Mouse (Mus musculus) v-Abl transformed pro-B cells (cell line): Measurements from ENCODE around the gene Rrn3.

Source experiments
- in situ Hi-C, 2 experiments: fragments of 400-800 bp; cut with MboI; formaldehyde crosslinking; loops; one replicate each; pipeline ENCODE4 v1.15.1; 2025; ENCODE audit not compliant: unreplicated experiment in 2 of 2

The Rrn3 gene

DNA sequence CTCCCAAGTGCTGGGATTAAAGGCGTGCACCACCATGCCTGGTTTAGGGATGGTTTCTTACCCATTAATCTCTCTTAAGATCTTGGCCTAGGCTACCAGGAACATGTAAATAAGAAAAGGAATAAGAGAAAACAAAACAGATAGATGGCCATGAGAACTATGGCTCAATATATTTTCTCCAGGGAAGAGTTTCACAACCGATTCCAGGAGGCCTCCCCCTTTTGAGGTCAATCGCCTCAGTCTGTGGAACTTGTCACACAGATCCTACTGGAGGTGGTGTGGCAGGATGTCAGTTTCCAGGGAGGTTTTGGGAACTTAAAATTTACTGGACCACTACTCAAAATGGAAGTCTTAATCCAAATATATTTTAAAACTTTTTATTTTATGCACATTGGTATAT is 5.9 kb upstream of the Rrn3 start:
- in situ Hi-C loops = loop anchor here in 1 of 2 experiments (25.0 kb wide), 1 partner anchor 538 kb away; the partner anchor contains the start of gene Fopnl

DNA sequence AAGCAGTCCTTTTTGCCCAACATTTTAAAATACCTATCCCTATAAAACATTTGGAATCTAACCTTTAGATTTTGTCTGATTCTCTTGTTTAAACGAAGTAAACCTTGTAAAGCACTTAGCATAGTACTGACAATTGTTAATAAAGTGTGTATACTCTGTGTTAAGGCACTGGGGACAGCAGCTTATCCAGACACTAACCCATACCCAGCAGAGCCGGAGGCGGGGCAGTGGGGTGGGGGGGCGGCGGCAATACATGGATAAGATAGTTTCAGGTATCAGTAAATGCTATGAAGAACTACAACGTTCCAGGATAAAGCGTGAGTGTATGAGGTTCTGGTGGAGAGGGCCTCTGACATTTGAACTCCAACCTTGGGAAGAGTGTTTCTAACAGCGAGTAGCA is 708 bp downstream of the Rrn3 start:
- in situ Hi-C loops = loop anchor here in 1 of 2 experiments (25.0 kb wide), 1 partner anchor 531 kb away; the partner anchor contains the start of gene Fopnl

DNA sequence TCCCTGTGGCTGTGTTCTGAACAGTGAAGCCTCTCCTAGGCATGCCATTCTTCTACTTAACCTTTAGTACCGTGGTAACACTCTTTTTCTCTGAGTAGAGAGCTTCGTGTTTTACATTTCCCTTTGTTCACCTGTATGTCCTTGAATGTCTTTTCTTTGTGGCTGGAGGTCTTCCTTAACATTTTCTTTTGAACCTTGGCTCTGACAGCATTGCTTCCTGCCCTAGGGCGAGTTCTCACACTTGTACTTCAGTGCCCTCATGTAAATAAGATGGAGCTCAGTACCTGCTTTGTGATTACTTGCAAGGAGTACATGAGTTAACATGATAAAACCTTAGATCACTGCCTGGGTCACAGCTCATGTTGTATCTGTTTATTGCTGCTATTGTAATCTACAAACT is 5.4 kb downstream of the Rrn3 start:
- in situ Hi-C loops = loop anchor here in 1 of 2 experiments (25.0 kb wide), 1 partner anchor 526 kb away; the partner anchor contains the start of gene Fopnl

GRCm38 (mm10) chr16:13793441-13793840 is 12.9 kb downstream of the Rrn3 start:
- in situ Hi-C loops = loop anchor here in 1 of 2 experiments (25.0 kb wide), 1 partner anchor 519 kb away; the partner anchor contains the start of gene Fopnl

DNA sequence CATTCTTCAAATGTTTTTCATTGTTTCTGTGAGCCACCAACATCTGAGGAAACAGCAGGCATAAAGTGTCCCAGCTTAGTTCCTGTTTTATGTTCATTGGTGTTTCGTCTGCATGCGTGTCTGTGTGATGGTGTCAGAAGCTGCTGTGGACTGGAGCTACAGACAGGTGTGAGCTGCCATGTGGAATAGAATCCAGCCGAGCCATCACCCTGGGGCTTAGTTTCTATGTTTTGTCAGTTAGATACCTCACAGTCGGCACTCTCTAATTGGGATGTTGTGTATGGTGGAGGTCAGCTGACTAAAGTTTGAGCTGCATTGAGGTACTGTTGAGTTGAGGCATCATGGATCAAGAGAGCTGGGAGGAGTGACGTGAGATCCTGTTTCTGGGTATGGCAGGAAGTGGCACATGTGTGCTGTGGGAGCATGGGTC is 16.3 kb downstream of the Rrn3 start:
- in situ Hi-C loops = loop anchor here in 1 of 2 experiments (5.0 to 25.0 kb wide), 2 partner anchors 361 to 516 kb away; partner anchors contain the start of gene Fopnl

- in situ Hi-C loops = loop anchor here in 1 of 2 experiments (25.0 kb wide), 1 partner anchor 361 kb away; the partner anchor contains the start of genes Marf1 and Nde1
These were observed 20.7 kb downstream of the Rrn3 start for GRCm38 (mm10) chr16:13801231-13801630.

- in situ Hi-C loops = loop anchor here in 1 of 2 experiments (25.0 kb wide), 1 partner anchor 358 kb away; the partner anchor contains the start of genes Marf1 and Nde1
These were observed 24.2 kb downstream of the Rrn3 start for GRCm38 (mm10) chr16:13804666-13805065.

DNA sequence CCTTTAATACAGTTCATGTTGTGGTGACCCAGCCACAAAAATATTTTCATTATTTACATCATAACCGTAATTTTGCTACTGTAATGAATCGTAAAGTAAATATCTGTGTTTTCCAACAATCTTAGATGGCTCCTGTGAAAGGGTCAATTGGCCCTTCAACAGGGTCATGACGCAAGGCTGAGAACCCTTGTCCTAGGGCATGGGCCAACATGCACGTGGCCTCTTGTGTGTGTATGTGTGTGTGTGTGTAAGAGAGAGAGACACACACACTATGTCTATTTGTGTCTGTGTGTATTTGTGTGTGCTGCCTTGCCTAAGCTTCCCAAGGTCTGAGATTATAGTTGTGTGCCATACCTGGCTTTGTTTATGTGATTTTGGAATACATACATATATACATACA is 27.1 kb downstream of the Rrn3 start:
- in situ Hi-C loops = loop anchor here in 1 of 2 experiments (25.0 kb wide), 1 partner anchor 355 kb away; the partner anchor contains the start of genes Marf1 and Nde1

GRCm38 (mm10) chr16:13808410-13808809 is 27.9 kb downstream of the Rrn3 start:
- in situ Hi-C loops = loop anchor here in 1 of 2 experiments (25.0 kb wide), 1 partner anchor 354 kb away; the partner anchor contains the start of genes Marf1 and Nde1

DNA sequence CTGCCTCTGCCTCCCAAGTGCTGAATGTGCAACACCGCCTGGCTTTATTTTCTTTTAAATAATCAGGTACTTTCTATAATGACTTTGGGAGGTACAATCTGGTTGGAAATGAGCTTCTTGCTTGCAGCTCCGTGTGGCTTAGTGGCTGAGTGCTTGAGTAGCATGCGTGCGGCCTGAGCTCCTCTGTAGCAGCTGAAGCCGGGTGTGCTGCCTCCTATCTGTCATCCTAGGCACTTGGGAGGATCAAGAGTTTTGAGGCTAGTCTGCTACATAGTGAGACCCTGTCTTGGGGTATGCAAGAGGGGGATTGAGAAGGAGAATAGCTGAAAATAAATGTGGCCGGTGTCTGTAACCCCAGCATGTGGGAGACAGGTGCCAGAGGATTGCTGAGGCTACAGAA is 31.6 kb downstream of the Rrn3 start:
- in situ Hi-C loops = loop anchor here in 1 of 2 experiments (25.0 kb wide), 1 partner anchor 350 kb away; the partner anchor contains the start of genes Marf1 and Nde1

DNA sequence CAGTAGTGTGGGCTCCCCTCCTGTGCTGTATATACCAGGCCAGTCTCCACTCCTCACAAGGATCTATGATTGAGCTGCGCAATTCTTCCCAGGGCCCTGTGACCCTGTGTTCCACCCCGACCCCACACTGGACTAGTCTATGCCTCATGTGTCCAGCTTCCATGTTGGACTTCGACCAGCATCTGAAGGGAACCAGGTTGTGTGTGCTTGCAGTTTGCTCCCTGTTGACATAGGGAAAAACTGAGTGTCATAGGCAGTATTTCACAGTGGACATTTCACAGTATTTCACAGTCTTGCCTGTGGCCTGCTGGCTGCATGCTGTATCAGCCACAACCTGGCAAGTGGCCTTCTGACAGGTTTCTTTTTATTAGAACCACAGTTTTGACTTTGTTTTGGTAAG is 32.7 kb downstream of the Rrn3 start:
- in situ Hi-C loops = loop anchor here in 1 of 2 experiments (25.0 kb wide), 1 partner anchor 349 kb away; the partner anchor contains the start of genes Marf1 and Nde1

DNA sequence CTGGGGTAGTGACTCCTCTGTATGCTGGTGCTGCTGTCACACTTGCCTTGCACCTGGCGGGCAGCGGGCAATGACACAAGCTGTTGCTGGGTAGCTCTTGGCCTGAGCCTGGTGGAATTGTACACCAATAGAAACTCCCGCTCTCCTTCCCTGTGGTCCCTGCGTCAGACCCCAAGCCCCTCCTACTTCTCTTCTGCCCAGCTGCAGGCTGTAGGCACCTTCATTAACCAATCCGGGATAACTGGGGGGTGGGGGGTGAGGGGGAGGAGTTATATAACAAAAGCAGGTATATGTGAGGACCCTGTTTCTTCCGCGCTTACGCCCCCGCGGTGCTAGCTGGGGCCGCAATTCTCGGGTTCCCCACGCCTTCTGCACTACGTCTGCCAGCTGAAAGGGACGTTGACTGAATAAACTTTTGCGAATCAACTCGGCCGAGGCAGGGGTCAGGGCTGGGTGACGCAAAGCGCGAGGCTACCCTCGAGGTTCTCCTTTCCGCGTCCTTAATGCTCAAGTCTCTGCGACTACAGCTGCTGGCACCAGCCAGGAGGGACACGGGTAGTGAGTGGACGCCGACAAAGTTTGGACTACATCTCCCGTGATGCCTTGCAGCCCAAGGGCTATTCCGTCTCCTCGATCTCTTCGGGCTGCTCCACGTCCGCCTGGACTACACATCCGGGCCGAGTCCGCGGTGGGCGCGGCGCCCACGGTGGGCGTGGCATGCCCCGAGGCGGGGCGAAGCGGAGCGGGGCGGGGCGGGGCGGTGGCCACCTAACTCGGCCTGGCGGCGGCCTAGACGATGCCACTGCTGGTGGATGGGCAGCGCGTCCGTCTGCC is 38.3 kb downstream of the Rrn3 start, which contains the start of gene Ntan1:
Gene Ntan1, plus strand, starts transcription at position 286 of the 834 bp plus-strand sequence.
- in situ Hi-C loops = loop anchor here (5.0 to 25.0 kb wide), 2 partner anchors 84 to 344 kb away; partner anchors contain the start of genes Mpv17l (in 2 of the 2), Pdxdc1 (in 2 of the 2), Marf1 (in 1 of the 2) and Nde1 (in 1 of the 2)

- in situ Hi-C loops = loop anchor here (5.0 to 25.0 kb wide), 2 partner anchors 83 to 343 kb away; partner anchors contain the start of genes Mpv17l (in 2 of the 2), Pdxdc1 (in 2 of the 2), Marf1 (in 1 of the 2) and Nde1 (in 1 of the 2)
These were observed 38.9 kb downstream of the Rrn3 start for GRCm38 (mm10) chr16:13819394-13819743.

DNA sequence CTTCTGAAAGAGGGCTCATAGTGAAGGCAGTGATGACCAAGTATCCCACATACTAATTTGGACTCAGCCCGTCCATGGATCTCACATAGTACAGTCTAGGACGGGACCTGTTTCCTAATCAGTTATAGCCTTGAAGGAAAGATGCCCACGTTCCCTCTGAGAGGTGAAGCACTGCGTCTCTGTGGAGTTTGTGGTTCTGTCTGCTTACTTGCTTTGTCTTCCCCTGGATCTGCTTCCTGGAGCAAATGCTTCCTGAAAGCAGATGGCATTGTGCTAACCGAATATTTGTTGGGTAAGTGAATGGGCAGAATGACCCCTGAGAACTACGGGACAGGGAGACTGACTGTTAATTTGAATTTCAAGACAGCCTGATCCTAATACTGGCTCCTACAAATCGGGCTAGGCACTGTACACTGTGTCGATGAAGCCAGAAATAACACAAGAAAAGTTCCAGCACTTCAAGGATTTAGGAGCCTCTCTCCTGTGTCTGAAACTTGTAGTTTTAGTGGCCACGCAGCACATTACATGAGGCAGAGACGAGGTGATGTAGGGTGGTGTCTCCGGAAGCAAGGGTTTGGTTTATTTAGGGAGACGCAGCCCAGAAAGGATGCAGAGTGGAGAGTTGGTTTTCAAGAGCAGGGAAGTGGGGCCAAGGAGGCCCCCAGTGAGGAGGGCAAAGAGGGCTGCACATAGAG is 39.4 kb downstream of the Rrn3 start:
- in situ Hi-C loops = loop anchor here (5.0 to 25.0 kb wide), 2 partner anchors 82 to 342 kb away; partner anchors contain the start of genes Mpv17l (in 2 of the 2), Pdxdc1 (in 2 of the 2), Marf1 (in 1 of the 2) and Nde1 (in 1 of the 2)

DNA sequence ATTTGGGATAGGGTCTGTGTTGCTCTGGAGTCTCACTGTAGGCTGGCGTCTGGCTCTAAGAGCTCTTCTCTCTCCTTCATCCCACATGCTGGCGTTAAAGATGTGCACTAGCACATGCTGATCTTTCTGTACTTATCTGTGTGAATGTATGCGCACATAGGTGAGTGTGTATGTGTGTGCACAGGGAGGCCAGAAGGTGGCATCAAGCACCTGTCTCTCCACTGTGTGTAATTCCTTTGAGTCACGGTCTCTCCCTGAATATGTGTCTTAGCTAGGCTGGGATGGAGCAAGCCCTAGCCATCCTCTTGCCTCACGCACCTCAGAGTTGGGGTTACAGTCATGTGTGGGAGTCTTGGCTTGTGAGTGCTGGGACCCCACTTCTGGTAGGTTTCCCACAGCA is 40.3 kb downstream of the Rrn3 start:
- in situ Hi-C loops = loop anchor here in 1 of 2 experiments (25.0 kb wide), 1 partner anchor 342 kb away; the partner anchor contains the start of genes Marf1 and Nde1

- in situ Hi-C loops = no loop called here
These were observed 45.4 kb downstream of the Rrn3 start for GRCm38 (mm10) chr16:13825781-13826490.

DNA sequence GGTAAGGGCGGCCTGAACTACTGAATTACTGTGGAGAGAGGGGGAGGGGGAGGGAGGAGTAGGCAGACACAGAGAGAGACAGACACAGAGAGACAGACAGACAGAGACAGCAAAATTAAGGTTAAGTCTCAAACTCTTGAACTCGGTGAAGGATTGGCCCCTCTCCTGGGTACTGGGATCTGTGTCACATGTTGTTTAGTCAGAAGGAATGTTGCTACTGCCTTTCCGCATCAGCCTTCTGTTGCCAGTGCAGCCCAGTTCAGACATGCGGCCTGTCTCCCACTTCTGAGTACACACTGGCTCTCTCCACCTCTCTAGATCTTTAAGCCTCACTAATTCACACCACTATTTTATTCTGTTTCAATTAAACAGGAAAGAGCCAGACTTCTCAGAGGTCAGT is 46.0 kb downstream of the Rrn3 start:
- in situ Hi-C loops = no loop called here

GRCm38 (mm10) chr16:13830444-13830843 is 49.9 kb downstream of the Rrn3 start:
- in situ Hi-C loops = no loop called here

DNA sequence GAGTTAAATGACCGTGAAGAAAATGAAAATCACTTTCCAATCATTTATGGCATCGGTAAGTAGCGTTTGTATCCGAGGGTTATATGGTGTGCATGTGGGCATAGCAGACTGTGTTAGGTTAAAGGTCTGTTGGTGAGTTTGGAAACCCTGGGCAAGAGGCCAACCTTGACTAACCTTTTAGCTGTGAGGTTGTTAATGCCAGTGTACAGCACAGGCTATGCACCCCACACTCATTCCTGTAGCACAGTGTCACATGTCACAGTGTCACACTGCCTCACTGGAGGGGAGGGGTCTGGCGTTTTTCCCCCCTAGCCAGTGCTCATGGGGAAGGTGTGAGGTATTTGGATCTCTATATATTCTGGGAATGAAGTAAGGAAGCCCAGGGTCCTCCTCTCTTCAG is 51.1 kb downstream of the Rrn3 start:
- in situ Hi-C loops = no loop called here
